Comparison of ENCODE assay signal across 20 mouse cellular contexts in genomic region chr2:144388416-144388815, GRCm38 (mm10). TPM values are rescaled to one million over a fixed set of nuclear protein-coding genes. Genes with fewer than 3 reads are reported as not detected.
DNase-seq lines count a peak whose midpoint lies in the region; ATAC-seq and TF ChIP-seq lines count a peak whose summit lies in the region.
"Had no signal": no experiment of that assay in that cellular context is flagged by ENCODE, and none has a peak within 500 bp of the region (broad histone marks: within the 10 kb centered on the region; RNA-seq: fewer than 3 reads in every experiment).

No protein-coding gene starts in this region.

- peaks cover 13% of the 10 kb centered on the region for H3K4me1 ChIP-seq in heart, embryonic 13.5 days
- no peaks in the 10 kb centered on the region for H3K4me1 ChIP-seq in liver, postnatal 0 days (ENCODE audit: insufficient read depth)
- no peaks in the 10 kb centered on the region for H3K4me1 ChIP-seq in liver, embryonic 11.5 days (replicated peaks; ENCODE audit: control insufficient read depth, insufficient read depth, low read length)
- H3K4me1 ChIP-seq in forebrain, embryonic 15.5 days = no peaks in the 10 kb centered on the region
- H3K4me1 ChIP-seq: embryonic facial prominence, embryonic 13.5 days; forebrain, embryonic 12.5 days; hindbrain, embryonic 13.5 days had no signal

- no peak overlapping the region for H3K9ac ChIP-seq in heart, embryonic 13.5 days
- no peak overlapping the region for H3K9ac ChIP-seq in liver, postnatal 0 days (replicated peaks)
- H3K9ac ChIP-seq in liver, embryonic 11.5 days (ENCODE audit: low read depth, low read length) = no peak overlapping the region
- H3K9ac ChIP-seq in forebrain, embryonic 15.5 days (replicated peaks) = no peak overlapping the region
- H3K9ac ChIP-seq: embryonic facial prominence, embryonic 13.5 days; forebrain, embryonic 12.5 days; forebrain, postnatal 0 days; hindbrain, embryonic 13.5 days had no signal

- WGBS in heart, embryonic 13.5 days = 69% methylated on average over 3 of the region's 3 CpGs
- WGBS in liver, postnatal 0 days (ENCODE audit: insufficient replicate concordance) = 65% methylated on average over 3 of the region's 3 CpGs
- WGBS in liver, embryonic 11.5 days = 80% methylated on average over 3 of the region's 3 CpGs
- WGBS in forebrain, embryonic 15.5 days = 65% methylated on average over 3 of the region's 3 CpGs

- no peak for TF ChIP-seq EP300 in liver, postnatal 0 days (IDR thresholded peaks at IDR 0.05; ENCODE audit: low read depth)

- no peak for DNase-seq in heart, adult 11 months
- DNase-seq in kidney, adult 9 months = peak; percentile 47
- no peak for DNase-seq in kidney, adult 18-20 months
- DNase-seq in liver, postnatal 0 days = no peak
- DNase-seq in liver, embryonic 11.5 days (ENCODE audit: low spot score) = no peak
- DNase-seq: adrenal gland, adult 2 months; adrenal gland, postnatal 25 days; cerebellum, adult 18-20 months; cerebellum, adult 9-11 months; cerebellum, postnatal 36 days; forebrain, postnatal 0 days; gastrocnemius, postnatal 14 days; heart, postnatal 10 days had no signal

- no peak for TF ChIP-seq CTCF in liver, postnatal 0 days (IDR thresholded peaks at IDR 0.05; ENCODE audit: low read depth)

- no peak for ATAC-seq in heart, embryonic 13.5 days (ENCODE audit: extremely low read depth, insufficient number of reproducible peaks, low FRiP score, low TSS enrichment)
- ATAC-seq in liver, postnatal 0 days = peak; percentile 86
- ATAC-seq in liver, embryonic 11.5 days (replicated peaks; ENCODE audit: low FRiP score) = no peak
- ATAC-seq in forebrain, embryonic 15.5 days (replicated peaks) = no peak
- ATAC-seq: forebrain, postnatal 0 days had no signal

- no peaks in the 10 kb centered on the region for H3K27me3 ChIP-seq in heart, embryonic 13.5 days (replicated peaks)
- no peaks in the 10 kb centered on the region for H3K27me3 ChIP-seq in liver, postnatal 0 days (ENCODE audit: insufficient read depth, low read length)
- H3K27me3 ChIP-seq in liver, embryonic 11.5 days (replicated peaks; ENCODE audit: control insufficient read depth, insufficient read depth, low read length) = no peaks in the 10 kb centered on the region
- no peaks in the 10 kb centered on the region for H3K27me3 ChIP-seq in forebrain, embryonic 15.5 days
- H3K27me3 ChIP-seq: embryonic facial prominence, embryonic 13.5 days; forebrain, embryonic 12.5 days; hindbrain, embryonic 13.5 days had no signal

- no peak overlapping the region for H3K4me2 ChIP-seq in heart, embryonic 13.5 days
- H3K4me2 ChIP-seq in liver, postnatal 0 days (ENCODE audit: low read depth, low read length) = no peak overlapping the region; the same call in 1 of the 2 replicates
- no peak overlapping the region for H3K4me2 ChIP-seq in liver, embryonic 11.5 days
- no peak overlapping the region for H3K4me2 ChIP-seq in forebrain, embryonic 15.5 days (replicated peaks)
- H3K4me2 ChIP-seq: embryonic facial prominence, embryonic 13.5 days; forebrain, embryonic 12.5 days; hindbrain, embryonic 13.5 days had no signal

- H3K36me3 ChIP-seq in heart, embryonic 13.5 days = peaks cover 92% of the 10 kb centered on the region
- peaks cover 49% of the 10 kb centered on the region for H3K36me3 ChIP-seq in liver, postnatal 0 days (replicated peaks; ENCODE audit: insufficient read depth, low read length)
- H3K36me3 ChIP-seq in liver, embryonic 11.5 days (ENCODE audit: control insufficient read depth, insufficient read depth, low read length) = peaks cover 44% of the 10 kb centered on the region
- peaks cover 44% of the 10 kb centered on the region for H3K36me3 ChIP-seq in forebrain, embryonic 15.5 days

- H3K27ac ChIP-seq in heart, embryonic 13.5 days (replicated peaks) = 0 out of 2 replicates have a peak overlapping the region, but pooled peaks have one; percentile 12
- peak overlapping the region; percentile 61; the same call in 1 of the 2 replicates for H3K27ac ChIP-seq in liver, postnatal 0 days (ENCODE audit: low read depth)
- no peak overlapping the region for H3K27ac ChIP-seq in liver, embryonic 11.5 days (ENCODE audit: low read depth, low read length)
- no peak overlapping the region for H3K27ac ChIP-seq in forebrain, embryonic 15.5 days (replicated peaks)
- H3K27ac ChIP-seq: embryonic facial prominence, embryonic 13.5 days; forebrain, embryonic 12.5 days; hindbrain, embryonic 13.5 days had no signal

- H3K4me3 ChIP-seq in heart, embryonic 13.5 days = no peak overlapping the region
- no peak overlapping the region for H3K4me3 ChIP-seq in liver, postnatal 0 days (ENCODE audit: low read depth, low read length)
- no peak overlapping the region for H3K4me3 ChIP-seq in liver, embryonic 11.5 days (ENCODE audit: low read depth, low read length)
- H3K4me3 ChIP-seq in forebrain, embryonic 15.5 days = no peak overlapping the region
- H3K4me3 ChIP-seq: embryonic facial prominence, embryonic 13.5 days; forebrain, embryonic 12.5 days; hindbrain, embryonic 13.5 days had no signal

- H3K9me3 ChIP-seq in heart, embryonic 13.5 days = no peaks in the 10 kb centered on the region
- H3K9me3 ChIP-seq in liver, postnatal 0 days (ENCODE audit: low read length) = no peaks in the 10 kb centered on the region
- no peaks in the 10 kb centered on the region for H3K9me3 ChIP-seq in liver, embryonic 11.5 days (ENCODE audit: control insufficient read depth, low read length)
- no peaks in the 10 kb centered on the region for H3K9me3 ChIP-seq in forebrain, embryonic 15.5 days
- H3K9me3 ChIP-seq: embryonic facial prominence, embryonic 13.5 days; forebrain, embryonic 12.5 days; hindbrain, embryonic 13.5 days had no signal

RNA-seq across cellular contexts. Expression of gene Pet117, which starts 19.6 kb away (rescaled TPM):
- 0.90 and 1.3 TPM in 2 replicates for polyA plus RNA-seq in heart, embryonic 13.5 days (2015; fragmentation: Nextera tagmentation; extraction: Ambion mirVana)
- 1.6 and 2.2 TPM in 2 replicates for polyA plus RNA-seq in liver, postnatal 0 days (2015; fragmentation: Nextera tagmentation; extraction: Ambion mirVana)
- polyA plus RNA-seq in liver, embryonic 11.5 days (2014; fragmentation: Nextera tagmentation; extraction: Ambion mirVana) = 0.40 and 0.80 TPM in 2 replicates
- polyA plus RNA-seq in forebrain, embryonic 15.5 days (2015; fragmentation: Nextera tagmentation; extraction: Ambion mirVana) = 1.6 TPM in 1 of 2 replicates, not detected in the other
- polyA plus RNA-seq: adrenal gland, adult 2 months; gonadal fat pad, adult 2 months had no signal

RNA-seq across cellular contexts. Expression of gene Kat14, which starts 19.6 kb away (rescaled TPM):
- polyA plus RNA-seq in heart, embryonic 13.5 days (2015; fragmentation: Nextera tagmentation; extraction: Ambion mirVana) = 24.7 and 27.9 TPM in 2 replicates
- polyA plus RNA-seq in liver, postnatal 0 days (2015; fragmentation: Nextera tagmentation; extraction: Ambion mirVana) = 10.2 and 12.3 TPM in 2 replicates
- polyA plus RNA-seq in liver, embryonic 11.5 days (2014; fragmentation: Nextera tagmentation; extraction: Ambion mirVana) = 33.5 and 34.8 TPM in 2 replicates
- polyA plus RNA-seq in forebrain, embryonic 15.5 days (2015; fragmentation: Nextera tagmentation; extraction: Ambion mirVana) = 28.3 and 28.6 TPM in 2 replicates

RNA-seq across cellular contexts. Expression of gene Ovol2, which starts 56.5 kb away (rescaled TPM):
- 0.13 and 0.24 TPM in 2 replicates for polyA plus RNA-seq in heart, embryonic 13.5 days (2015; fragmentation: Nextera tagmentation; extraction: Ambion mirVana)
- 0.09 and 0.25 TPM in 2 replicates for polyA plus RNA-seq in liver, postnatal 0 days (2015; fragmentation: Nextera tagmentation; extraction: Ambion mirVana)
- 0.14 TPM in 1 of 2 replicates, not detected in the other for polyA plus RNA-seq in liver, embryonic 11.5 days (2014; fragmentation: Nextera tagmentation; extraction: Ambion mirVana)
- not detected in 2 replicates for polyA plus RNA-seq in forebrain, embryonic 15.5 days (2015; fragmentation: Nextera tagmentation; extraction: Ambion mirVana)
- polyA plus RNA-seq: adrenal gland, adult 2 months; C2C12; hindbrain, embryonic 13.5 days had no signal

Comparison
In these comparisons a context has a peak if more than half of its experiments do, and no peak if none do; other contexts are left out.
1. H3K27ac ChIP-seq: peak in heart, embryonic 13.5 days (single experiment) and liver, postnatal 0 days (single experiment); none in liver, embryonic 11.5 days (single experiment) and forebrain, embryonic 15.5 days (single experiment).